Mouse (Mus musculus) cerebellum, adult 8-10 months (tissue): ENCODE measurements at regions not wholly inside any gene's neighbourhood (a gene's known extent, or its start where the extent isn't known, plus 50 kb on each side); places are given as distances from the start of the nearest gene placed in this dataset.
A peak's percentile ranks its signal among the peaks of the same experiment; 100 is the strongest.

Source experiments
- DNase-seq: peaks from one replicate; pipeline ENCODE4 v3.0.0; 2022

DNA sequence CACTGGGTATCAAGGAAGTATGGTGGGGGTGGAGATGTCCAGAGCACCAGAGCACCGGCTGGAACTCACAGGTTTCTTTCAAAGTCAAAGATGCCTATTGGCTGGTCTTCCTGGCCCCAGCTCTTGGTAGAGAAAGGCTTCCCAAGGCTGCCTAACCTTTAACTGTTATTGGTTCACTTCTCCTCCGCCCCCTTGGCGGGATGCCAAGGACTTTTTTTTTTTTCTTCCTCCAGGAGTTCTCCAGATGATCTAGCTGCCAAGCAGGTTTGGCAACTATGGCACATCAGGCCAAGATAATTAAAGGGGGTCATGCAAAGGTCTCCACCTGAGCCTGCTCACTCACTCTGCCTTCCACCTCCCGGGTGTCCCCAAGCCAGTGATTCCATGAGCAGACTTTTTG, 67.5 kb downstream of the Sc5d start:
- DNase-seq = no peak

DNA sequence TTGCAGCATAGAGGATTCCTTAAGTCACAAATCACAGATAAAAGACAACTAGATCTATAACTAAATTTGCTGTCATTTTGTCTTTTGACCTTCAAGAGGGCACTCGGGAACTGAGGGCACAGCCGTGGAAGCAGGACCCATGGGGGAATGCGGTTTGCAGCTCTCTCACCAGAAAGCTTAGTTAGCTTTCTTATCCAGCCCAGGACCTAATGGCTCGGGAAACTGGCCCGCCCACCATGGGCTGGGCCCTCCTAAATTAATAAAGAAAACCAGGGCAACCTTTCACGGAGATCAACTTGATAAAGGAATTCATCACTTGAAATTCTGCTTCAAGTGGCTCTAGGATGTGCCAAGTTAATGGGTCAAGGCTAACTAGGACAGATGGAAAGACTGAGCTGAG, 67.9 kb downstream of the Sc5d start:
- DNase-seq = no peak

- no peak for DNase-seq
These were observed 68.4 kb downstream of the Sc5d start for GRCm38 (mm10) chr9:42195651-42196050.

- DNase-seq = no peak
These were observed 69.1 kb downstream of the Sc5d start for GRCm38 (mm10) chr9:42194939-42195338.

DNA sequence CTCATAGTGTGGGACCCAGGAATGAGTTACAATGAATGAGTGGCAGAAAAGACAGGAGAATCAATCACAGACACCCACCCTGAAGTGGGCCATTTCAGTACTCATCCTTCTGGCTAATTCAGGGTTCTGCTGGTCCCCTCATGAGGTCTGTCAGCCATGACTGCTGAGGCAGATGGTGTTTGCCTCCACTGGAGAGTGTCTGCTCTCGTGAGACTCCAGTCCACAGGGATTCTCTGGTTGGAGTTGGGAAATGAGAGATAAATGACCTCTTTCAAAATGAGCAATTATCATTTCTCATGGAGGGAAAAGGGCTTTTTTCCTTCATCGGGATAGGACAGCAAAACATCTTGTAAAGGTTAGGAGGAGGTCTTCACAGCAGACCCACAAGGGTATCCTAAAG, 69.9 kb downstream of the Sc5d start:
- no peak for DNase-seq

DNA sequence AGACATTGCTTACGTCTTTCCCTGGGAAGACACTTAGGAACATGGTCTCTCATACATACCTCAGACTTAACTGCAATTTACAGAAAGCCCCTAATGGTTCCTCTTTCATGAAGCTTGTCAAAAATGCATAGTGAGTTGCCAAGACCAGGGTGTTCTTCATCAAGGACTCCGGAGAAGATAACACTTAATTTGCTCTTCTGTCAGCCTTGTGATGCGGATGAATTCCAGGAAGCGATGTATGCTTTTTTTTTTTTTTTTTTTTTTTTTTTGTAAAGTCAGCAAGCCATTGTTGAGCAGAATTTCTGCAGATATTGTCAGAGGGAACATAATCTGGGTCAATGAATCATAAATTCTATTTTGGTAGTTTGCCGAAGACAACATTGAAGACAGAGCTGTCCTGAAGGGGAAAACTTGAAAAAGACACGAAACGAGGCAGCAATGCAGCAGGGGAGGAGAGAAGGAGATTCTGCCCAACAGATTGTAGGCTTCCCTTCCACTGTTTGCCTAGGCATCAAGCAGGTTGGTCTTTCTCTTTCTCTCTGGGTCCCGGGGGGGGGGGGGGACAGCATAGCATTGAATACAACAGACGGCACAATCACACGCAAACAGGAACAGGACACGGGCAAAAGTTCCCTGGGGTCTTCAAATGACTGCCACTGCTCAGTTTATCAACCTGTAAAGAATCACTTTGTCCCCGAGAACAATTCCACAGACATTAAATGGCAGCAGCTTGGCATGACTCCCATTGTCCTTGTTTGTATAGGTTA, 69.1 kb upstream of the Sorl1 start:
- no peak for DNase-seq

GRCm38 (mm10) chr9:42187371-42188228, 63.5 kb upstream of the Sorl1 start:
- peak; percentile 71 for DNase-seq

DNA sequence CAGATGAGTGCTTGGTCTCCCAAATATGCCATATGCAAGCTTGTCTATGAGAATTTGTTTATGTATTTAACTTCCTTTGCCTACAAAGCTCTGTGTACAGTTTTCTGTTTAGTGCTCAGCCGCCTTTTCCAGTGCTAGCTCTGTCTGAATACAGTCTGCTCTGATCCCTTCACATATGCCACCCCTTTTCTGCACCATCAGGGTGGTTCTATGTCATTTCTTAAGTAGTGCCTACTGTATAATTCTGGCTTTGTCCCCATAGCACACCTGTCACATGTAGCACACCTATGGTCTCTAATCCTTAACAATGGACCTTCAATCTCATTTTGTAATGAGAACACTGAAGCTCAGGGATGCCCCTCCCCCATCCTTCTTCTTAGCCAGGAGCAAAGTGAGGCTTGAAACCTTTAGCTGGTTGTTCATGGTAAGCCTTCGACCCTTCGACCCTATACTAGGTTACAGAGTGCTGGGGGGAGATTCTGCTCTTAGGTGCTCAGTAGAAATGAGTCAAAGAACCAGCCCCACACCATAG, 60.1 kb upstream of the Sorl1 start:
- DNase-seq = no peak

GRCm38 (mm10) chr9:42183448-42183847, 59.4 kb upstream of the Sorl1 start:
- peak; percentile 85 for DNase-seq

GRCm38 (mm10) chr9:42182400-42182799, 58.3 kb upstream of the Sorl1 start:
- DNase-seq = no peak

GRCm38 (mm10) chr9:42180152-42180551, 56.1 kb upstream of the Sorl1 start:
- no peak for DNase-seq

- DNase-seq = no peak
These were observed 54.8 kb upstream of the Sorl1 start for GRCm38 (mm10) chr9:42178759-42179377.

DNA sequence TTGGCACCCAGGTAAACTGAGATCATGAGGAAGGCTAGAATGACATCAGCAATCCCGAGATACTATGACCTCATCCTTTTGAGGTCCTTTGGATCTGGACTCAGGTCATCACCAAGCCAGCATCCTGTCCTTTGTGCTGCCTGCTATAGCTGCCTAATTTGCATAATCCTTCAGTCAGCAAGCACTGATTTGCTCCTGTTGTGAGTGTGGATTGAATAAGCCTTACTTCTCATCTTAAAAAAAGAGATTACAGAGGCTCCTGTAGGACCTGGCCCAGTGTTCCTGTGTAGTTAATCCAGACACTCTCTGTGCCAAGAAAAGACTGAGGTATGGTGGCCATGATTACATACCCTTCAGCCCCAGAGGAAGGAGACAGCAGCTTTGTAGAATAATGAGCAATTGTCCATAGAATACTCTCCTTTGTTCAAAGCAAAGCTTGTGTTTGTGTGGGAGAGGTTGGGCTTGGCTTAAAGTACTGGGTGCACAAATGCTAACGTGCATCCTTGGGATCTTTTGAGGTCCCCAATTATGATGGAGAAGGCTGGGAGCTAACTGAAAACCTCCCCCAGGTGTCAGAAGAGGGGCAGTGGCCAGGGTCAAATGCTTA, 50.4 kb upstream of the Sorl1 start:
- DNase-seq = no peak
